Mouse (Mus musculus) Patski (cell line): ENCODE measurements around the gene Adgrl2. TPM values are rescaled to one million over a fixed set of nuclear protein-coding genes. Genes with fewer than 3 reads are reported as not detected.

Source experiments
- ATAC-seq: fragments of 100-300 bp; one replicate; pipeline ENCODE4 v1.8.0; 2021
- CTCF ChIA-PET: fragments of 350-600 bp; sonication (Branson Sonifier 250); formaldehyde crosslinking; loops from one replicate; lab custom pipeline; 2022; ENCODE audit warnings: inconsistent platforms; lab: Charles Lee
- POLR2A ChIA-PET: fragments of 350-600 bp; sonication (Branson Sonifier 250); formaldehyde crosslinking; loops from one replicate; lab custom pipeline; 2022; ENCODE audit warnings: antibody characterized with exemption, inconsistent platforms; lab: Charles Lee
- DNase-seq: peaks from one replicate; pipeline ENCODE4 v3.0.0-alpha.2; 2011; ENCODE audit warnings: low read depth, low spot score
- H3K27me3 ChIP-seq: fragments of 371-371 bp; one replicate; pipeline ENCODE4 v1.5.1; 2021
- CTCF ChIP-seq: fragments of 100-300 bp; IDR thresholded peaks from one replicate; pipeline ENCODE4 v1.5.1; 2021
- in situ Hi-C: fragments of 300-500 bp; cut with MboI; formaldehyde crosslinking; loops from 3 replicates; pipeline ENCODE4 v1.11.1; 2018; ENCODE audit warnings: low pct_unique_long_range_greater_than_20kb, mixed read lengths
- polyA plus RNA-seq: library from polyadenylated mRNA; unstranded; gene quantifications from one replicate; pipeline ENCODE4 v1.2.3, GENCODE M21; 2021

Adgrl2 gene
- polyA plus RNA-seq, 1 experiment from 2014 or later = 107 TPM

- POLR2A ChIA-PET = interaction anchor here (0.6 to 1.1 kb wide), 3 partner anchors 9 to 100 kb away, joined by 3 to 4 read pairs (median 3); no protein-coding TSS in a partner anchor
- TF ChIP-seq CTCF = no peak
- H3K27me3 ChIP-seq = no peaks in the 10 kb centered on the region
- no peak for DNase-seq
- CTCF ChIA-PET = interaction anchor here (1.0 to 1.7 kb wide), 5 partner anchors 10 to 84 kb away, joined by 3 to 5 read pairs (median 4); no protein-coding TSS in a partner anchor
- ATAC-seq = no peak
- in situ Hi-C loops = no loop called here
Observed at GRCm38 (mm10) chr3:148871792-148872464, 118.4 kb downstream of the Adgrl2 start.

- no peak for DNase-seq
- ChIA-PET CTCF (no interaction called here), POLR2A (interaction anchor here (0.7 to 1.0 kb wide), 3 partner anchors 9 to 17 kb away, joined by 3 to 6 read pairs (median 4); no protein-coding TSS in a partner anchor)
- H3K27me3 ChIP-seq = no peaks in the 10 kb centered on the region
- in situ Hi-C loops = no loop called here
- no peak for ATAC-seq
- TF ChIP-seq CTCF = no peak
Observed at GRCm38 (mm10) chr3:148867618-148868017, 122.7 kb downstream of the Adgrl2 start.

- DNase-seq (no peak), ATAC-seq (no peak)
- in situ Hi-C loops = no loop called here
- POLR2A ChIA-PET = interaction anchor here (0.9 kb wide), 1 partner anchor 16 kb away, joined by 4 read pairs; no protein-coding TSS in a partner anchor
- no peaks in the 10 kb centered on the region for H3K27me3 ChIP-seq
- no peak for TF ChIP-seq CTCF
- CTCF ChIA-PET = interaction anchor here (1.2 to 1.4 kb wide), 2 partner anchors 18 to 49 kb away, joined by 3 read pairs; no protein-coding TSS in a partner anchor
Observed at GRCm38 (mm10) chr3:148866633-148867032, 123.7 kb downstream of the Adgrl2 start.

GRCm38 (mm10) chr3:148866053-148866452 lies 124.3 kb downstream of the Adgrl2 start:
- ATAC-seq = no peak
- in situ Hi-C loops = no loop called here

GRCm38 (mm10) chr3:148865234-148865633 lies 125.1 kb downstream of the Adgrl2 start:
- DNase-seq (no peak), ATAC-seq (no peak)
- TF ChIP-seq CTCF = no peak
- no peaks in the 10 kb centered on the region for H3K27me3 ChIP-seq
- in situ Hi-C loops = no loop called here
- ChIA-PET POLR2A (no interaction called here), CTCF (interaction anchor here (1.1 to 1.8 kb wide), 2 partner anchors 13 to 16 kb away, joined by 3 to 5 read pairs; no protein-coding TSS in a partner anchor)

More at GRCm38 (mm10) chr3:148866053-148866452, 124.3 kb downstream of the Adgrl2 start:
- no peak for TF ChIP-seq CTCF
- no peak for DNase-seq
- ChIA-PET CTCF (interaction anchor here (1.1 to 1.8 kb wide), 4 partner anchors 14 to 49 kb away, joined by 3 to 5 read pairs (median 3); no protein-coding TSS in a partner anchor), POLR2A (no interaction called here)
- no peaks in the 10 kb centered on the region for H3K27me3 ChIP-seq

GRCm38 (mm10) chr3:148861860-148862259 lies 128.5 kb downstream of the Adgrl2 start:
- no peak for ATAC-seq
- H3K27me3 ChIP-seq = no peaks in the 10 kb centered on the region
- no peak for TF ChIP-seq CTCF
- POLR2A ChIA-PET = no interaction called here
- CTCF ChIA-PET = no interaction called here
- DNase-seq = no peak
- in situ Hi-C loops = no loop called here

- no peak for TF ChIP-seq CTCF
Observed at GRCm38 (mm10) chr3:148854306-148854910, 135.9 kb downstream of the Adgrl2 start.

GRCm38 (mm10) chr3:148853372-148853771 lies 137.0 kb downstream of the Adgrl2 start:
- no peak for TF ChIP-seq CTCF
- in situ Hi-C loops = no loop called here
- H3K27me3 ChIP-seq = no peaks in the 10 kb centered on the region
- ChIA-PET POLR2A (no interaction called here), CTCF (interaction anchor here (1.9 kb wide), 1 partner anchor 12 kb away, joined by 5 read pairs; no protein-coding TSS in a partner anchor)
- ATAC-seq (no peak), DNase-seq (no peak)

More at GRCm38 (mm10) chr3:148854306-148854910, 135.9 kb downstream of the Adgrl2 start:
- ChIA-PET POLR2A (interaction anchor here (0.6 kb wide), 1 partner anchor 305 kb away, joined by 3 read pairs; no protein-coding TSS in a partner anchor), CTCF (interaction anchor here (1.1 kb wide), 1 partner anchor 10 kb away, joined by 3 read pairs; no protein-coding TSS in a partner anchor)
- DNase-seq = no peak
- no peak for ATAC-seq
- in situ Hi-C loops = no loop called here
- no peaks in the 10 kb centered on the region for H3K27me3 ChIP-seq

- no peak for ATAC-seq
- no peaks in the 10 kb centered on the region for H3K27me3 ChIP-seq
- ChIA-PET POLR2A (no interaction called here), CTCF (interaction anchor here (1.9 kb wide), 1 partner anchor 13 kb away, joined by 5 read pairs; no protein-coding TSS in a partner anchor)
- TF ChIP-seq CTCF = no peak
- in situ Hi-C loops = no loop called here
- DNase-seq = peak; percentile 10
Observed at GRCm38 (mm10) chr3:148852556-148852955, 137.8 kb downstream of the Adgrl2 start.

- in situ Hi-C loops = no loop called here
- ChIA-PET POLR2A (interaction anchor here (1.2 kb wide), 1 partner anchor 16 kb away, joined by 4 read pairs; no protein-coding TSS in a partner anchor), CTCF (interaction anchor here (1.2 kb wide), 1 partner anchor 12 kb away, joined by 4 read pairs; no protein-coding TSS in a partner anchor)
- DNase-seq (no peak), ATAC-seq (peak; percentile 5)
- TF ChIP-seq CTCF = no peak
- H3K27me3 ChIP-seq = no peaks in the 10 kb centered on the region
Observed at GRCm38 (mm10) chr3:148850821-148851220, 139.5 kb downstream of the Adgrl2 start.
